Mouse (Mus musculus) gastrocnemius, adult 2 months (tissue): Measurements from ENCODE around the gene Ckap4. TPM values are rescaled to one million over a fixed set of nuclear protein-coding genes. Genes with fewer than 3 reads are reported as not detected.

ENCODE experiments used
- DNase-seq: peaks from one replicate; pipeline ENCODE4 v3.0.0; 2022
- H3K27ac ChIP-seq: fragments of 200-600 bp; 2 replicates; pipeline ENCODE4 v1.8.1; 2022; ENCODE audit warnings: mild to moderate bottlenecking
- H3K4me3 ChIP-seq: fragments of 200-600 bp; 2 replicates; pipeline ENCODE4 v1.8.1; 2022; ENCODE audit warnings: mild to moderate bottlenecking, moderate library complexity
- CTCF ChIP-seq: fragments of 200-600 bp; IDR thresholded peaks from 2 replicates; pipeline ENCODE4 v1.8.1; 2022; ENCODE audit warnings: antibody characterized with exemption, mild to moderate bottlenecking, moderate library complexity
- intact Hi-C: fragments of 180-260 bp; cut with DNase I; formaldehyde crosslinking; loops from one replicate; pipeline ENCODE4 v1.15.1; 2025
- total RNA-seq, 2 experiments: library from RNA; stranded (reverse); gene quantifications; 2 replicates each; pipeline ENCODE4 v1.2.3; 2021

Ckap4 gene
- total RNA-seq, 2 experiments from 2014 or later: 7.5 to 10.6 TPM

DNA sequence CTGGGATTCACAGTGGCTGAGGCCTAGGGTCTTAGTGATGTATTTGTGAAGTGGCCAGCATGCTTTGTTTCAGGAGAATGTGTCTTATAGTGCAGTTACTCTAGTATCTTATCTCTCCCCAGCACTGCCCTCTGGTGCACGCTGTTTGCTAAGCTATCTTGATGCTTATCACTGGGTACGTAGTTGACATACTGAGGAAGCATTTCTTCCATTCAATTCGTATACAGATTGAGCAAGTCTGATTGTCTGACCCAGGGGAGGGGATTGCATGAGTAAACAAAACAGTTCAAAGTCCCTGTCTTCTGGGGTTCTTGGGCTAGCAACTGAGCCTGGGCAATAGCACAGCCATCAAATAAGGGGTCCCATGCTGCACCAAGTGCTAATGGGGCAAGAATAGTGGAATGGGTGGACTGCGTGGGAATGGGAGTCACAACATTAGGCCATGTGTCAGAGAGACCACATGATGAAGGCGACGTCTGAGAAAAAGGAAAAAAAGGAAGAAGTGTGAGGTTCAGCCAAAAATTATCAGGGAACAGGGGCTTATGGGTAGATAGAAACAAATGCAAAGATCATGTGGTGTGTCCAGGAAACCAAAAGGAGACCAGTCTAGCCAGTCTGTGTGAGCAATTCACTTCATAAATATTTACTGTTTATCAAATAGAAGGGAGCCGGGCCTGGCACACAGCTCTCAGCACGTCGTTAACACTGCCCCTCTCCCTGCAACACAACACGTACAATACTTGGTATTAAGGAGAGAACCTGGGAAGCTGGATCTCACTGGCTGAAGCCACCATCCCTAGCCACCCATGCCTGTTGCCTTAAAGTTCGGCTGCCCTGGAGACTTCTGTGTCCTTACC, 9.2 kb upstream of the Ckap4 start:
- DNase-seq: no peak
- TF ChIP-seq CTCF: no peak
- intact Hi-C loops: no loop called here
- Histone ChIP-seq H3K27ac (no peak overlapping the region), H3K4me3 (no peak overlapping the region)

DNA sequence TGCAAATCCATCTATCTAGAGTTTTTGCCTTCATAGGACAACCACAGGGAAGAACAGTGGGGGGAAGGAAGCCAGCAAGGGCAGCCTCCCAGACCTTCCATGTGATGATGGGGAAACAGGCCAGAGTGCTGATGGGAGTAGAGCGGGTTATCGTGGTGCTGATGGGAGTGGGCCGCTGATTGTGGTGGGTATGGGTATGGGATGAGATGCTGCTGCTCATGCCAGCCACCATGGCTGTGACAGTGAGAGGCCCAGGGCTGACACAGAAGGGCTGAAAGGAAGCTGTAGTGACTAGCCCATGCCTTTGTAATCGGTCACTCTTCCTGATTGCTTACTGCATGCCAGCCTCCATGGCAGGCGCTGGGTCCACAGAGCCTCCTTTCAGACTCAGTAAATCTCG, 5.8 kb upstream of the Ckap4 start:
- intact Hi-C loops: loop anchor here (2.0 kb wide), 1 partner anchor 17 kb away; no protein-coding TSS in a partner anchor
- DNase-seq: no peak
- no peak for TF ChIP-seq CTCF
- no peak overlapping the region for H3K4me3 ChIP-seq
- H3K27ac ChIP-seq: no peak overlapping the region

DNA sequence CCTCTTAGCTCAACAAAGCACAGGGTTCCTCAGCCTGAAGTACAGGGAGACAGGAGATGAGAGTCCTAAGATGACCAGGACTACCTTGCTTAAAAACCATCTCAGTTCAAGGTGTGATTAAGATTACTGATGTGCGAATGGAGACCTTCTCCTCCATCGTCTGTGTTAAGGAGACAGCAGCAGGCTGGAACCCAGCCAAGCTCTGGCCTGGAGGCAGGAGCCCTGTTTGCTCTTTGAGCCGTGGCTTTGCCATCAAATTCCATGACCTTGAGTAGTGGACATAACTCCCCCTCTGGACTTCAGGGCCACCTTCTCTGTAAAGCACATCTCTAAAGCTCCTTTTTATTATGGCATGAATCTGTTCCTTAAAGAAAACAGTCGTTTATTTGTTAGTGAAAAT, 2.0 kb upstream of the Ckap4 start:
- peak; percentile 31 for DNase-seq
- TF ChIP-seq CTCF: no peak
- intact Hi-C loops: no loop called here

DNA sequence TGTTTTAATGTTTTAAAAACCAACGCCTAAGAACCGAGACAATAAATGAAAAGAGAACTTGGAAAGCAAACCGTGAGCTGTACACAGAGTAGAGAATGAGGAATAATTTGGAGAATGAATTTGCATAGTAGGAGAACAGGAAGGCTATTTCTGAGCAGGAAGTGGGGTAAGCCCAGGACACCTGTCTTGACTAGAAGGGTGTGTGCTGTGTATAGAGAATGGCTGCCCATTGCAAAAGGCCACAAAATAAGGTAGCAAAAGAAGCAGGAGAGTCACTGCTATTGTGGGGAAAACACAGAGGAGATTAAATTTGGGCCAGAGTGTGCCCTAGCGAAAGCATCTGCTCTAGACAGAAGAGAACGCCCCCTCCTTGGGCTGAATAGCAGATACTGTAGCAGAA, 1.6 kb upstream of the Ckap4 start:
- no peak for DNase-seq
- no peak for TF ChIP-seq CTCF
- intact Hi-C loops: no loop called here
- H3K4me3 ChIP-seq: no peak overlapping the region
- H3K27ac ChIP-seq: no peak overlapping the region

More for the DNA sequence above, 2.0 kb upstream of the Ckap4 start:
- Histone ChIP-seq H3K27ac (no peak overlapping the region), H3K4me3 (no peak overlapping the region)

DNA sequence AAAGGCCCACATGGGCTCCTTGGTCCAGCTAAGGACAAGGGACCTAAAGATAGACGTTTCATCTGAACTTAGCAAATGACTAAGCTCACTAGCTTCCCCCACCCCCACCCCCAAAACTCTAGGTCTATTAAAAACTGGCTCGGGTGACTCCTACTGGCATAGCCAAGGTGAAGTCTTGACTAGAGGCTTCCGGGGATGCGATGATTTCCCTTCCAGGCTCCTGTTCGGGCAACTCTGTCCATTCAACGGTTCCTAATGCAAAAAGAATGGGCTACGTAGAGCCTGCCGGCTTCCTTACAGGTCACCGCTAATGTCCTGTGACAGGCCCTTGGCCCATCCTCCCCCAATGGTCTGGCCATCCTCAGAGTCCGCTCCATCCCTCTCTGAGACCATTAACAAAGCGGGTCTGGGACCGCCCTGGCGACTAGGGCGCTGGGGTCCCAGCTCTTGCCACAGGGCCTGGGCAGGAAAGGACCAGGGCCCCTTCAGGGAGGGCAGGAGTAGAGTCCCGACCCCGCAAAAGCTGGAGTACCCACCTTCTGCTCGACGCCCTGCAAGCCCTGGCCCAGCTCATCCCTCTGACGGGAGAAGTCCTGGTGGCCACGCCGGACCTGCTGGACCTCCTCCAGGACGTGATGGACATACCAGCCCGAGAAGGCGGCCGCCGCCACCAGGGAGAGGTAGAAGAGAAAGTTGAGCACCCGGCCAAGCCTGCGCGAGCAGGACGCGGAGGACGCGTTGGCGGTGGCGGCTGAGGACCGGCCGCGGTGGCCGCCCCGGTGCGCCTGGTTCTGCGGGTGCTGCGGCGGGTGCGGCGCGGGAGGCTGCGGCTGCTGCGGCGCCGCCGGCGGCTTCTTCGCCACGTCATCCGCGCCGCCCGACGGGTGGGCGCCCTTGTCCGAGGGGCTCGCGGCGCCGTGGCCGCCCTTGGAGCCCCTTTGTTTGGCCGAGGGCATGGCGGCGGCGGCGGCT, 665 bp downstream of the Ckap4 start:
- peak overlapping the region; percentile 89 for H3K27ac ChIP-seq
- TF ChIP-seq CTCF: no peak
- intact Hi-C loops: loop anchor here (5.0 kb wide), 1 partner anchor 89 kb away; the partner anchor contains the start of gene Polr3b
- H3K4me3 ChIP-seq: peak overlapping the region; percentile 90
- DNase-seq: peak; percentile 82

DNA sequence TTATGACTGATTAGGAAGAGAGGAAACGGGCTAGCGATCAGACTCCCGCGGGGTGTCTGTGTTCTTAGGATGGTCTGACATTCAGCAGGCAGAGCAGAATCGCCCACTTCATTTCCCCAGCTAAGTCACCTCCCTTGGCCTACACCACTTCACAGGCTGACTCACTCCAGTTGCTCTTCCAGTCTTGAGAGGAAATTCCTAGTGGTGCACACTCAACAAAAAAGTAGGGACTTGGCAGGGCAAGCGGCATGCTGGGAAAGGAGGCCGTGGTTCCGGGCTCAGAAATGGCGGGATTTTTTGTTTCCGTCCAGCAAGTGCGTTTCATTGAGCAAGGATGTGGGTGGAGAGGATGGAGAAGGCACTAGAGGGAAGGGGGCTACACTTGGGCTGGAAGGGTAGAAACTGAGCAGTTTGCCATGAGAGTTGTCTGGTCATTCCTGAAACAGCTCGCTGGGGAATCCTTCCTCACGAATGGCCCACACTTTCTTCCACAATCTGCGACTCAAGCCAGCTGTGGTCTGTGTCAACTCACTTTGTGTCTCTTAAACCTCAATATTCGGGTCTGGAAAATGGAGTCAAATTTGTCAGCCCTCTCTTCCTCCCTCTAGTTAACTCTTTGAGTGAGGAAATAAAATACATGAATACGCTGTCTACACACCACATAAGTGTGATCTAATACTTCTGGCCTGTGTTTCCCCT, 1.5 kb downstream of the Ckap4 start:
- H3K27ac ChIP-seq: peak overlapping the region; percentile 89
- no peak for TF ChIP-seq CTCF
- intact Hi-C loops: loop anchor here (5.0 kb wide), 1 partner anchor 90 kb away; the partner anchor contains the start of gene Polr3b

DNA sequence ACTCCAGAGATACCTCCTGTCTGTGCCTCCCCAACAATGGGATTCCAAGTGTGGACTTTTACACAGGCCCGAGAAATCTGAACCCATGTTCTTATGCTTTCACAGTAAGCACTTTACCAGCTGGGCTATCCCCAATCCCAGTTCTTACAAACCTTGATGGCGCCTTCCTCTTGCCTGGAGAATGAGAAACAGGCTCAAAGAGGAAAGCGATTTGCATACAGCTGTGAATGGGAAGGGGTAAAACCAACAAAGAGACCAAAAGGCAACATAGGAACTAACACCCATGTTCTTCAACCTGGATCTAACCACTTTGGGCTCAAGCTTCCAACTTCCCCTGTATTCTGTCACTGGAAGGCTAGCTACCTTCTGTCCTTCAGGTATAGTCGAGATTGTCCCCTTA, 2.3 kb downstream of the Ckap4 start:
- Histone ChIP-seq H3K4me3 (peak overlapping the region; percentile 90), H3K27ac (peak overlapping the region; percentile 89)
- DNase-seq: no peak
- intact Hi-C loops: loop anchor here (5.0 kb wide), 1 partner anchor 91 kb away; the partner anchor contains the start of gene Polr3b
- no peak for TF ChIP-seq CTCF

More for the DNA sequence above, 1.5 kb downstream of the Ckap4 start:
- H3K4me3 ChIP-seq: peak overlapping the region; percentile 90
- DNase-seq: peak; percentile 66

DNA sequence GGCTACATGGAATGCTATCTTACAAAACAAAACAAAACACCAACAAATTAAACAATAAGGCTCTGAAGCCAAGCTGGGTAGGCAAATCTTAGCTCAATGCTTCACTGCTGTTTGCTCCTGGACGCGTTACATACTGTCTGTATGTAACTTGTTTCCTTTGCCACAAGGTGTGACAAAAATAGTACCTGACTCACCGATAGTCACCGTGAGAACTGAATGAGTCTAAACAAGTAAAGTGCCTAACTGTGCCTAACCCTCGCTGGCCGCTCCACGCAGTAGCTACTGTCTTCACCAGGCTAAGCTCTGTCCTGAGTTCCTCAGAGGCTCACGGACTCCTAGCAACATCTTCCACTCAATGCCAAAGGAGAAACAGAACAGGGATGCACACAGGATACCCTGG, 3.5 kb downstream of the Ckap4 start:
- DNase-seq: peak; percentile 46
- intact Hi-C loops: loop anchor here (5.0 kb wide), 1 partner anchor 92 kb away; the partner anchor contains the start of gene Polr3b
- no peak for TF ChIP-seq CTCF
- H3K4me3 ChIP-seq: peak overlapping the region; percentile 23
- peak overlapping the region; percentile 89 for H3K27ac ChIP-seq

DNA sequence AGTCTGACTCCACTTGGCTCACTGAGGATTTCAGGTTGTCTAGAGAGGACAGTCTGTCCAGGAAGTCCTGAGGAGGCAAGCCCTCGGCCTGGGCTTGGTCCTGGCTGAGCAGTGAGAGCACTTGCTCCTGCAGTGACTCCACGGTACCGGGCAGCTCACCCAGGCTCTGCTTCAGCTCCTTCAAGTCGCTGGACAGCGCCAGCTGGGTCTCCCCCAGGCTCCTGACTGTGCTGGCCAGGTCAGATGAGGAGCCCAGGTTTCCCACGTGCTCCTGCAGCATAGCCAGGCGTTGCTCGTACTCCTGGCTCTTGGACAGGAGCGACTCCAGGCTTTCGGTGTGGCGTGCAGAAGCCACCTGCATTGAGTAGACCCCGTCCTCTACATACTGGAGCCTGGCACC, 6.2 kb downstream of the Ckap4 start:
- H3K27ac ChIP-seq: peak overlapping the region; percentile 80
- DNase-seq: peak; percentile 88
- peak overlapping the region; percentile 23; the same call in 1 of the 2 replicates for H3K4me3 ChIP-seq
- intact Hi-C loops: loop anchor here (5.0 to 10.0 kb wide), 2 partner anchors 50 to 477 kb away; partner anchors contain the start of gene Tcp11l2
- no peak for TF ChIP-seq CTCF

DNA sequence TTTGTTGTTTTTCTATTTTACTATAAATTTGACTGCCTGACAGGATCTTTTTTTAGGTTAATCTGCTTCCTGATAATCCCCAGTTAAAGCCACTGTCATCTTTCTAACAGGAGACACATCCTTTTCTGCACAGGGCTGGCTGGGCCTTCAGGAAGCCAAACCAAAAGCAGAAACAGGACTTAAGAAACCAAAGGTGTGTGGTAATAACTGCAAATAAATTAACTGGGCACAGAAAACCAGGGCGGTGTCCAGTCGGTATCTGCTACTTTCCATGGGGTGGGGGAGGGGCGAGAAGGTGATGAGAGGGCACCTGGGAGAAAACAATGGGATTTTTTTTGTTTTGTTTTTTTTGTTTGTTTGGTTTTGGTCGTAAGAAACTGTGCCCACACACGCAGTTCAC, 6.8 kb downstream of the Ckap4 start:
- no peak for TF ChIP-seq CTCF
- intact Hi-C loops: loop anchor here (5.0 to 10.0 kb wide), 2 partner anchors 50 to 478 kb away; partner anchors contain the start of gene Tcp11l2
- no peak for DNase-seq
- Histone ChIP-seq H3K27ac (peak overlapping the region; percentile 80), H3K4me3 (no peak overlapping the region)

DNA sequence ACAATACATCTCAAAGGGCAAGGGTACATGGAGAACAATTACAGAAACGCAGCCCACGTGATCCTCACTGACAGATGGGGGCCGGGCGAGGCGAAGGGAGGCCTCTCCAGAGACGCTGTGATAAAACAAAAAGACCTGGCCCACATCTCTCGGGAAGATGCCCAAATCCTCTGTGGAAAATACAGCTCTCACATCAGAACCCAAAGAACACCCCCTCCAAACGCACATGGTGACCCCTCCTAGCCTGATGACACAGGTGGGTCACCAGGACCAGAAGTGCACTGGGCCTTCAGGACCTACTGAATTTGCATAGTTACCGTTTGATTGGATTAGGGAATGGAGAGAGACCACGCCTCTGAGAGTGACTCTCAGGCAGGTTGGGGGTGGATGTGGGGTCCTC, 7.4 kb downstream of the Ckap4 start:
- TF ChIP-seq CTCF: no peak
- Histone ChIP-seq H3K27ac (no peak overlapping the region), H3K4me3 (no peak overlapping the region)
- no peak for DNase-seq
- intact Hi-C loops: loop anchor here (5.0 to 10.0 kb wide), 2 partner anchors 51 to 478 kb away; partner anchors contain the start of gene Tcp11l2

DNA sequence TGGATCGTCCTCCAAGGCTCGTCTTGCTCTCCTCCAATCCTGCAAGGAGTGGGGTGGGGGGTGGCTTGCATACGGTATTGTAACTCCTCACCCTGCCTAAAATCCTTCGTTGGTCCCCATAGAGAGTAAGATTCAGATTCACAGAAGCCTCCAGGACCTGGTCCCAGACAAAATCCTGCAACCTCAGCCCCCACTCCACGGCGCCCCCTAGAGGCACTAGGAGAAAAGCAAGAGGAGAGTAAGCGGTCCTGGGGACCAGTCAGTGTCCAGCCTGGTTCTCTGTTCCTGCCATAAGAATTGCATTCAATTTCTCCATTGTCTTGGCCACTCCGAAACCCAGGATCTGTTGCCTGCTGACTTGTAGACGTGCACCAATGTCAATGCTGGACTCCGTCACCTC, 10.2 kb downstream of the Ckap4 start:
- TF ChIP-seq CTCF: peak; percentile 48
- no peak overlapping the region for H3K4me3 ChIP-seq
- no peak for DNase-seq
- no peak overlapping the region for H3K27ac ChIP-seq
- intact Hi-C loops: loop anchor here (10.0 kb wide), 1 partner anchor 481 kb away; no protein-coding TSS in a partner anchor
